Mouse (Mus musculus): ENCODE results near the gene Kin. TPM values are rescaled to one million over a fixed set of nuclear protein-coding genes. Genes with fewer than 3 reads are reported as not detected.

Gene Kin
- polyA plus RNA-seq, 1 experiment from 2014 or later, result 34.0 TPM

Other genes with a start within 250 kb of the Kin start
- gene 4930412O13Rik, start 199.3 kb upstream of the Kin start, polyA plus RNA-seq (2014; fragmentation: Nextera tagmentation; extraction: Ambion mirVana), result not detected in 2 replicates
- not detected in 2 replicates for gene 9230102O04Rik, start 191.1 kb upstream of the Kin start, polyA plus RNA-seq (2014; fragmentation: Nextera tagmentation; extraction: Ambion mirVana)
- gene Gata3, start 190.6 kb upstream of the Kin start, polyA plus RNA-seq (2014; fragmentation: Nextera tagmentation; extraction: Ambion mirVana), result 4.1 and 4.8 TPM in 2 replicates
- 14.3 and 14.6 TPM in 2 replicates for gene Taf3, start 32.0 kb upstream of the Kin start, polyA plus RNA-seq (2014; fragmentation: Nextera tagmentation; extraction: Ambion mirVana)
- gene Atp5c1, start 83 bp upstream of the Kin start, polyA plus RNA-seq (2014; fragmentation: Nextera tagmentation; extraction: Ambion mirVana), result 614 and 637 TPM in 2 replicates
- gene Itih2, start 50.8 kb downstream of the Kin start, polyA plus RNA-seq (2014; fragmentation: Nextera tagmentation; extraction: Ambion mirVana), result 7.0 and 7.7 TPM in 2 replicates
- 14.8 and 15.6 TPM in 2 replicates for gene Itih5, start 73.0 kb downstream of the Kin start, polyA plus RNA-seq (2014; fragmentation: Nextera tagmentation; extraction: Ambion mirVana)

Data from stomach, embryonic 14.5 days (tissue).